Mouse (Mus musculus): ENCODE measurements around the gene Lhx2. TPM values are rescaled to one million over a fixed set of nuclear protein-coding genes. Genes with fewer than 3 reads are reported as not detected.

The Lhx2 gene
- total and polyA plus RNA-seq, 2 experiments from 2014 or later = not detected

GRCm38 (mm10) chr2:38353664-38354063 is 14.6 kb downstream of the Lhx2 start:
- Histone ChIP-seq H3K4me2 (ENCODE audit: low read depth, low read length) (no peak overlapping the region), H3K9ac (replicated peaks; ENCODE audit: low read depth, low read length) (no peak overlapping the region), H3K4me3 (ENCODE audit: low read depth, low read length) (no peak overlapping the region), H3K36me3 (replicated peaks; ENCODE audit: control insufficient read depth, insufficient read depth, low read length) (no peaks in the 10 kb centered on the region), H3K27me3 (ENCODE audit: control insufficient read depth, insufficient read depth, low read length) (peaks cover 100% of the 10 kb centered on the region), H3K9me3 (replicated peaks; ENCODE audit: control insufficient read depth, low read length) (no peaks in the 10 kb centered on the region), H3K27ac (ENCODE audit: low read depth) (no peak overlapping the region), H3K4me1 (ENCODE audit: control insufficient read depth, insufficient read depth) (peaks cover 11% of the 10 kb centered on the region)
- ATAC-seq (ENCODE audit: insufficient read depth, low read depth) = no peak
- 17% methylated on average over 4 of the region's 4 CpGs for WGBS
- DNase-seq (ENCODE audit: low spot score) = no peak
- TF ChIP-seq CTCF (IDR thresholded peaks at IDR 0.05; ENCODE audit: low read depth) (no peak), EP300 (IDR thresholded peaks at IDR 0.05; ENCODE audit: low read depth) (no peak)

GRCm38 (mm10) chr2:38354179-38354716 is 15.2 kb downstream of the Lhx2 start:
- no peak for TF ChIP-seq CTCF (IDR thresholded peaks at IDR 0.05; ENCODE audit: low read depth)
- no peak for TF ChIP-seq EP300 (IDR thresholded peaks at IDR 0.05; ENCODE audit: low read depth)
- Histone ChIP-seq H3K9ac (replicated peaks; ENCODE audit: low read depth, low read length) (no peak overlapping the region), H3K4me2 (ENCODE audit: low read depth, low read length) (no peak overlapping the region), H3K36me3 (replicated peaks; ENCODE audit: control insufficient read depth, insufficient read depth, low read length) (no peaks in the 10 kb centered on the region), H3K9me3 (replicated peaks; ENCODE audit: control insufficient read depth, low read length) (no peaks in the 10 kb centered on the region), H3K4me1 (ENCODE audit: control insufficient read depth, insufficient read depth) (peaks cover 11% of the 10 kb centered on the region), H3K27me3 (ENCODE audit: control insufficient read depth, insufficient read depth, low read length) (peaks cover 100% of the 10 kb centered on the region), H3K27ac (ENCODE audit: low read depth) (no peak overlapping the region), H3K4me3 (ENCODE audit: low read depth, low read length) (no peak overlapping the region)
- no peak for DNase-seq (ENCODE audit: low spot score)
- 8% methylated on average over 22 of the region's 22 CpGs for WGBS
- no peak for ATAC-seq (ENCODE audit: insufficient read depth, low read depth)

GRCm38 (mm10) chr2:38354717-38355510 is 15.8 kb downstream of the Lhx2 start:
- H3K27me3 ChIP-seq (ENCODE audit: control insufficient read depth, insufficient read depth, low read length) = peaks cover 100% of the 10 kb centered on the region
- no peaks in the 10 kb centered on the region for H3K9me3 ChIP-seq (replicated peaks; ENCODE audit: control insufficient read depth, low read length)
- DNase-seq (ENCODE audit: low spot score) (no peak), ATAC-seq (ENCODE audit: insufficient read depth, low read depth) (no peak)
- peaks cover 11% of the 10 kb centered on the region for H3K4me1 ChIP-seq (ENCODE audit: control insufficient read depth, insufficient read depth)
- H3K9ac ChIP-seq (replicated peaks; ENCODE audit: low read depth, low read length) = no peak overlapping the region
- no peak overlapping the region for H3K4me2 ChIP-seq (ENCODE audit: low read depth, low read length)
- no peak overlapping the region for H3K4me3 ChIP-seq (ENCODE audit: low read depth, low read length)
- 4% methylated on average over 34 of the region's 34 CpGs for WGBS
- no peak overlapping the region for H3K27ac ChIP-seq (ENCODE audit: low read depth)
- TF ChIP-seq CTCF (IDR thresholded peaks at IDR 0.05; ENCODE audit: low read depth) = no peak
- no peak for TF ChIP-seq EP300 (IDR thresholded peaks at IDR 0.05; ENCODE audit: low read depth)
- no peaks in the 10 kb centered on the region for H3K36me3 ChIP-seq (replicated peaks; ENCODE audit: control insufficient read depth, insufficient read depth, low read length)

GRCm38 (mm10) chr2:38355731-38356427 is 16.8 kb downstream of the Lhx2 start:
- Histone ChIP-seq H3K9me3 (replicated peaks; ENCODE audit: control insufficient read depth, low read length) (no peaks in the 10 kb centered on the region), H3K4me2 (ENCODE audit: low read depth, low read length) (0 out of 2 replicates have a peak overlapping the region, but pooled peaks have one; percentile 30), H3K36me3 (replicated peaks; ENCODE audit: control insufficient read depth, insufficient read depth, low read length) (no peaks in the 10 kb centered on the region), H3K27me3 (ENCODE audit: control insufficient read depth, insufficient read depth, low read length) (peaks cover 100% of the 10 kb centered on the region), H3K9ac (replicated peaks; ENCODE audit: low read depth, low read length) (no peak overlapping the region), H3K4me3 (ENCODE audit: low read depth, low read length) (peak overlapping the region; percentile 20; the same call in 1 of the 2 replicates), H3K27ac (ENCODE audit: low read depth) (no peak overlapping the region), H3K4me1 (ENCODE audit: control insufficient read depth, insufficient read depth) (peaks cover 9% of the 10 kb centered on the region)
- 6% methylated on average over 19 of the region's 19 CpGs for WGBS
- TF ChIP-seq CTCF (IDR thresholded peaks at IDR 0.05; ENCODE audit: low read depth) = no peak
- no peak for TF ChIP-seq EP300 (IDR thresholded peaks at IDR 0.05; ENCODE audit: low read depth)
- no peak for DNase-seq (ENCODE audit: low spot score)
- ATAC-seq (ENCODE audit: insufficient read depth, low read depth) = no peak

- Histone ChIP-seq H3K9me3 (replicated peaks; ENCODE audit: control insufficient read depth, low read length) (no peaks in the 10 kb centered on the region), H3K27me3 (ENCODE audit: control insufficient read depth, insufficient read depth, low read length) (peaks cover 100% of the 10 kb centered on the region), H3K4me3 (ENCODE audit: low read depth, low read length) (peak overlapping the region; percentile 20), H3K4me2 (ENCODE audit: low read depth, low read length) (peak overlapping the region; percentile 30), H3K9ac (replicated peaks; ENCODE audit: low read depth, low read length) (no peak overlapping the region), H3K27ac (ENCODE audit: low read depth) (no peak overlapping the region), H3K4me1 (ENCODE audit: control insufficient read depth, insufficient read depth) (0 out of 2 replicates have a peak, but pooled peaks cover 1% of the 10 kb centered on the region), H3K36me3 (replicated peaks; ENCODE audit: control insufficient read depth, insufficient read depth, low read length) (no peaks in the 10 kb centered on the region)
- WGBS = 1% methylated on average over 53 of the region's 53 CpGs
- TF ChIP-seq EP300 (IDR thresholded peaks at IDR 0.05; ENCODE audit: low read depth) (no peak), CTCF (IDR thresholded peaks at IDR 0.05; ENCODE audit: low read depth) (no peak)
- ATAC-seq (ENCODE audit: insufficient read depth, low read depth) = no peak
- no peak for DNase-seq (ENCODE audit: low spot score)
Measured at GRCm38 (mm10) chr2:38356428-38357260, 17.6 kb downstream of the Lhx2 start.

Data from heart, postnatal 0 days (tissue).